Mouse (Mus musculus) gastrocnemius, postnatal 14 days (tissue): ENCODE measurements at regions not wholly inside any gene's neighbourhood (a gene's known extent, or its start where the extent isn't known, plus 50 kb on each side); places are given as distances from the start of the nearest gene placed in this dataset.

Source experiments
- DNase-seq: peaks from one replicate; pipeline ENCODE4 v3.0.0; 2021; ENCODE audit warnings: mixed read lengths
- intact Hi-C: fragments of 180-260 bp; cut with DNase I; formaldehyde crosslinking; loops from one replicate; pipeline ENCODE4 v1.15.1; 2025; ENCODE audit warnings: low total_unique reads

- intact Hi-C loops, result no loop called here
- peak; percentile 12 for DNase-seq
Observed at GRCm38 (mm10) chr1:64223779-64224687, 102.0 kb upstream of the Klf7 start.

DNA sequence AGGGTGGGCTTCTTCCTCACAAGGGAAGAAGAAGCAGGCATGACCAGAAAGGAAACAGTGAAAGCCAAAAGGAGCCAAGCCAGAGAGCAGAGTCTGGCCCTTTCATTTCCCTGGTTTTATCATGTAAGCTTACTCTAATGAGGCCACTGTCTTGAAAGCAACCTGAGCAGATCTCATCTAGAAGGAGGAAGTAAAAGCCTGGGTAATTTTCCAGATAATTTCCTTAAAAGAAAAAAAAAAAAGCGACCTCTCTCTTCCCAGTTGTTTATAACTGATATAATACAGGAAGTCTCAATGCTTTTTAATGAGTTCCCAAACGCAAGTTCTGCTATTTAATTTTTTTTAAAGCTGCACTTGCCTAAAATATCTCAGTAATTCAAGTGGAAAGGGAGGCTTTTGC is 100.4 kb upstream of the Klf7 start:
- intact Hi-C loops, result no loop called here
- DNase-seq, result no peak

DNA sequence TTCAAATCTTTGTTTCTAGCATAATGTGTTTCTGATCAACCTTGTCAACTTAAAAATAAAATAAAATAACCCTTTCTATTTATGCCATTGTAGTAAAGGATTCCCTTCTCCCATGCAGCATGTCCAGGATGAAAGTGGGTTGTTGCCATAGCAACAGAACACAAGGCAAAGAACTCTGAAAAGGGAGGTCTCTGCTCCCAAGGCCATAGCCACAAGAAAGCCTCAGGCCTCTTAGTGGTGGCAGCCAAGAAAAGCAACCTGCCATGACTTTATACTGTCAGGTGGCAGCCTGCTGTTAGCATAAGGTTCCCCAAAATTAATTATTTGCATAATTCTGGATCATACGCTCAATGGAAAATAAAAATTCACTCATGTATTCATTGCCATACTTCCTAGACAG is 98.4 kb upstream of the Klf7 start:
- no peak for DNase-seq
- intact Hi-C loops, result no loop called here

DNA sequence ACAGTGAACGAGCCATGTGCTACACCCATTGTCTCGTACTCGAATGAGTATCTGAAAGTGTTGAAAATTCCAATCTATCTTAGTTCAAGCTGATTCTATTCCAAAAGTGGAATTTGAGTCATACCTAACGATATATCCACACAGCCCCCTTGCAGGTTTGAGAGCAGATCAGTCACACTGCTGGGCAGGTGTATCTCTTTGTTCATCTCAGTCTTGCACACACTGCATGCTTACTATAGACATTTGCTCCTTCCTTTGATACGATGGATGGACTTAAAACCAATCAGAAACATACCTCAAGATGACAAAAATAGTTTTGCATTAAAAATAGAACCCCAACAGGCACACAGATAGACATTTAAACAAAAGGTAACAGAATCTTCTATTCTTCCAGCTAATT is 98.0 kb upstream of the Klf7 start:
- DNase-seq, result no peak
- intact Hi-C loops, result no loop called here

DNA sequence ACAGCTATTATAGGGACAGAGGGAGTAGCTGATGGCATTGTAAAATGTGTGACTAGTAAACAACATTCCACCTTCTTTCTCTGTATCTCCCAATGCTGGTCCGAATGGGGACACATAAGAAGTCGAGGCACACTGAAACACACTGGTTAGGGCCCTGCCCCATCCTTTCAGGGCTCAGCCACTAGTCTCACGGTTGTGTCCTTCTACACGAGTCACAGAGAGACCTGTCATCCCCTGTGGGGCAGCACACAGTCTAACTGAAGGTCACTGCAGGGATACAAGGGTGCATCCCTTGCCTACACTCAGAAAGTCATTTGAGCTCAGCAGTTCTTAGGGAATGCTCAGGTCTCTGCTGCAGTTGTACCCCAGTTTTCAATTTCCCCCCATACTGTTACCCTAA is 93.6 kb upstream of the Klf7 start:
- intact Hi-C loops, result no loop called here
- DNase-seq, result no peak

DNA sequence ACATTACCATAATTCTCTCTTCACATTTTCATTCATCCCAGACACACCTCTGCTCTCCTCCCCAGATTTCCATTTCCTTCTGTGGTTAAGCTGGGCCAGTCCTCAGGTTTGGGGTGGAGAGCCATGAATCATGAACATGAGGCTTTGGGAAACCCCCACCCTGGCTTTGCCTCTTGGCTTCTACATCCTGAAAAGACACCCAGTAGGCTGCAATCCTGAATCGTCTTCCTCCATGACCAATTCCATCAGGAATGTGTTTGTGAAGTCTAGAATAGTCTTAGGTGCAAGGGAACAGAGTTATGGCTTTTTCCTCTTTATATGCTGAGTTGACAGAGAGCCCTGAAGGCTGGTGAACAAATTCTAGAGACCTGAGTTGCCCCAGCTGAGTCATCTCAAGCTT is 87.0 kb upstream of the Klf7 start:
- DNase-seq, result no peak
- intact Hi-C loops, result no loop called here

GRCm38 (mm10) chr1:64200387-64201023 is 78.4 kb upstream of the Klf7 start:
- DNase-seq, result no peak
- intact Hi-C loops, result no loop called here

GRCm38 (mm10) chr1:64198781-64199180 is 76.7 kb upstream of the Klf7 start:
- intact Hi-C loops, result loop anchor here (10.0 kb wide), 1 partner anchor 74 kb away; the partner anchor contains the start of gene Klf7
- DNase-seq, result no peak

DNA sequence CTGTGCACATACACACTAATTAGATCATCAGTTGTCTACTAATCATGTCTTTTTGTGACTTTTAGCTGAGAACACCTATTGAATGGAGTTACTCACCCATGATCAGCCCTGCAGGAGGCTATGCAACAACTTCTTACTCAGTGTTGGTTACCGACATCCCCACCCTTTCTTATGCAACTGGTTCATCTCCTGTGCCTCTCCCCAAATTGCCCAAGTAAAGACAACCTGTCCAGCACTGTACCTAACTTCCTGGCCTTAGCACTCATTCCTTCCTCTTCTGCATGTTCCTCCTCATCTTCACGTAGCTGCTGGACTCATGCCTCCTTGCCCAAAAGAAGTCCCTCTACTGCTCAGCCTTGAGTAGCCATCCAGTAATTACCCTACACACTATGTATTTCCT is 76.2 kb upstream of the Klf7 start:
- DNase-seq, result no peak
- intact Hi-C loops, result loop anchor here (10.0 kb wide), 1 partner anchor 74 kb away; the partner anchor contains the start of gene Klf7

- peak; percentile 32 for DNase-seq
- intact Hi-C loops, result loop anchor here (10.0 kb wide), 1 partner anchor 71 kb away; the partner anchor contains the start of gene Klf7
Observed at GRCm38 (mm10) chr1:64195970-64196491, 73.9 kb upstream of the Klf7 start.

GRCm38 (mm10) chr1:64195294-64195693 is 73.2 kb upstream of the Klf7 start:
- intact Hi-C loops, result loop anchor here (10.0 kb wide), 1 partner anchor 70 kb away; the partner anchor contains the start of gene Klf7
- no peak for DNase-seq

DNA sequence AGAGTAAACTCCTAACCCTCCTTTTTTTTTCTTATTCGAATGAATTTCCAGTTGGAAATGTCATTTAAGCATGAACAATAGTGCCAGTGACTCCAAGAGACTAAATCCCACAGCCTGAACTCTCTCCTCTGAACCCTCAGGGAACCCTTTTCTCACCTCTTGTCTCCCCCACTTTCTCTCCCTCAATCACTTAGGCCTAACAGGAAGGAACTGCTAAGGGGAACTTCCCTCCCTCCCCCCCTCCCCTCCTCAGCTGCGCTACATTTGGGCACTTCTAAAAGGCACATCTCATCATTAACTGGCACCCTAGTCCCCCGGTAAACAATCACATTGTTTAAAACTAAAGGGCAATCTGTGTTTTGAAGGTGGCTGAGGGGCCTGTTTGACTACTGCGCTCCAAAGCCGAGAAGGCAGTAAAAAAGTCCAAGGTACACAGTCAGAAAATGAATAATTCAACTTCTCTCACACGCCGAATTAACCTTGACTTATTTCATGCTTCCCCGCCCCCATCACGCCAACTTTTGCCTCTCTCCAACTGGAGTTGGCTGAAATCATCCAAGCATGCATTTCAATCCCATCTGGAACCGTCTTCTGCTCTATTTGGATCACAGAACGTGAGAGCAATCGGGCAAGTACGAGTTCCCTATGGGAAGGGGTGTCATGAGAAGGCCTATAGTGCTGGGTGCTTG is 71.2 kb upstream of the Klf7 start:
- intact Hi-C loops, result loop anchor here (10.0 kb wide), 1 partner anchor 68 kb away; the partner anchor contains the start of gene Klf7

DNA sequence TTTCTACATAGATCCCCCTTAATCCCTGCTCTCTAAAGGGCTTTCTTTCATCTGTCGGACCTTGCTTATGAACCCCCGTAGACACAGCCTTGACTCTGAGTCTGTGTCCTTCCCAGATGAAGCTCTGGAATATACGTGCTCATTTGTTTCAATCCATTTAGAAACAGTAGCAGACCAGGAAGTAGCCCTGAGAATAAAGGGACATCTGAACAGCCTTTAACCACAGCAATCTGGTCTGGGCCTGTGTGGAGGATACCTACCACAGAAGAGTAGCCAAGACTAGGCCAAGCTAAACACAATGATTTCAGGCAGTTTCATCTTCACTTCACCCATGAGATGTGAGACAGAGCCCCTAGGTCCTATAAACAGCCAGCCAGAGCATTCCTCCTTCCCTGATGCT is 70.7 kb upstream of the Klf7 start:
- intact Hi-C loops, result loop anchor here (10.0 kb wide), 1 partner anchor 68 kb away; the partner anchor contains the start of gene Klf7

More for the DNA sequence above, 71.2 kb upstream of the Klf7 start:
- no peak for DNase-seq

GRCm38 (mm10) chr1:64191242-64192220 is 69.4 kb upstream of the Klf7 start:
- intact Hi-C loops, result loop anchor here (10.0 kb wide), 1 partner anchor 67 kb away; the partner anchor contains the start of gene Klf7
- no peak for DNase-seq

More for the DNA sequence above, 70.7 kb upstream of the Klf7 start:
- DNase-seq, result no peak

DNA sequence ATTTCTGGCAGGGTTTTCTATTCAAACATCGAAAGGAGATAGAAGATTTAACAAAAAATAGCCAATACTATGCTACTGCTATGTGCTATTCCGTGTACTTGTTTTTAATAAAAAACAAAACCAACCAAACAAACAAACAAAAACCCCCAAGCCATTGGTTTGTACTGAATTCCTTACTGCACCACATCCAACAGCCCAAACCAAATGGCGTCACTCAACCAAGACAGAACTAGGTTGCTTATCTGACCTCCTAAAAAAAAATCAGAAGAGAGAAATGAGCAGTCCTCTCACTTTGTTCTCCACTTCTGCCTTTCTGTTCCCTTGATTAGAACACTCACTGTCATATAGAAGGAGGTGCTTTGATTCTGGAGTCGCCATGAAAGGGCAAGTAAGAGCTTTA is 68.6 kb upstream of the Klf7 start:
- no peak for DNase-seq
- intact Hi-C loops, result loop anchor here (10.0 kb wide), 1 partner anchor 66 kb away; the partner anchor contains the start of gene Klf7

GRCm38 (mm10) chr1:64190097-64190496 is 68.0 kb upstream of the Klf7 start:
- intact Hi-C loops, result loop anchor here (10.0 kb wide), 1 partner anchor 65 kb away; the partner anchor contains the start of gene Klf7
- no peak for DNase-seq

GRCm38 (mm10) chr1:64189471-64189870 is 67.4 kb upstream of the Klf7 start:
- DNase-seq, result peak; percentile 23
- intact Hi-C loops, result no loop called here

- intact Hi-C loops, result no loop called here
- no peak for DNase-seq
Observed at GRCm38 (mm10) chr1:64187796-64188513, 65.9 kb upstream of the Klf7 start.
